Mouse (Mus musculus) heart, embryonic 16.5 days (tissue): ENCODE results near the gene Mars. TPM values are rescaled to one million over a fixed set of nuclear protein-coding genes. Genes with fewer than 3 reads are reported as not detected.

Experiments used
- ATAC-seq: fragments of 200-750 bp; cut with Nextera tagmentation; replicated peaks from 2 replicates; pipeline ENCODE4 v1.8.0; 2017; ENCODE audit warnings: moderate number of reproducible peaks; ENCODE audit not compliant: insufficient read depth, low FRiP score; ENCODE audit errors: extremely low read depth
- H3K27ac ChIP-seq: fragments of 300-500 bp; sonication (generic); 2 replicates; pipeline ENCODE4 v1.5.1; 2014; ENCODE audit warnings: mild to moderate bottlenecking, low read length, control low read depth, moderate library complexity
- H3K27me3 ChIP-seq: fragments of 300-500 bp; sonication (generic); 2 replicates; pipeline ENCODE4 v1.6.1; 2014; ENCODE audit warnings: low read length, mixed read lengths; ENCODE audit not compliant: control insufficient read depth, insufficient read depth
- H3K36me3 ChIP-seq: fragments of 300-500 bp; sonication (generic); 2 replicates; pipeline ENCODE4 v1.6.1; 2014; ENCODE audit not compliant: control insufficient read depth, insufficient read depth
- H3K4me1 ChIP-seq: fragments of 300-500 bp; sonication (generic); 2 replicates; pipeline ENCODE4 v1.6.1; 2014; ENCODE audit warnings: low read length, mixed read lengths; ENCODE audit not compliant: control insufficient read depth, insufficient read depth
- H3K4me2 ChIP-seq: fragments of 300-500 bp; sonication (generic); 2 replicates; pipeline ENCODE4 v1.6.1; 2014; ENCODE audit warnings: low read depth, mild to moderate bottlenecking, control low read depth, low read length
- H3K4me3 ChIP-seq: fragments of 300-500 bp; sonication (generic); 2 replicates; pipeline ENCODE4 v1.5.1; 2014; ENCODE audit warnings: mild to moderate bottlenecking, control low read depth, low read length
- H3K9ac ChIP-seq: fragments of 300-500 bp; sonication (generic); 2 replicates; pipeline ENCODE4 v1.6.1; 2014; ENCODE audit warnings: low read length, control low read depth
- H3K9me3 ChIP-seq: fragments of 300-500 bp; sonication (generic); replicated peaks from 2 replicates; pipeline ENCODE4 v1.6.1; 2016; ENCODE audit warnings: low read length; ENCODE audit not compliant: control insufficient read depth
- WGBS: fragments of 180-500 bp; shearing (Covaris S2); extraction: QIAGEN DNeasy Blood & Tissue Kit; methylation state at CpG from one replicate; pipeline ENCODE4 v1.1.7; 2014; 5-methylcytosine and 5-hydroxymethylcytosine counted together
- polyA plus RNA-seq: library from polyadenylated mRNA; unstranded; fragments of >200 nt; fragmentation: Nextera tagmentation; extraction: Ambion mirVana; gene quantifications from 2 replicates; pipeline ENCODE4 v1.2.1, GENCODE M21; 2015

Gene Mars
- polyA plus RNA-seq, 1 experiment from 2014 or later, result 81.2 TPM

DNA sequence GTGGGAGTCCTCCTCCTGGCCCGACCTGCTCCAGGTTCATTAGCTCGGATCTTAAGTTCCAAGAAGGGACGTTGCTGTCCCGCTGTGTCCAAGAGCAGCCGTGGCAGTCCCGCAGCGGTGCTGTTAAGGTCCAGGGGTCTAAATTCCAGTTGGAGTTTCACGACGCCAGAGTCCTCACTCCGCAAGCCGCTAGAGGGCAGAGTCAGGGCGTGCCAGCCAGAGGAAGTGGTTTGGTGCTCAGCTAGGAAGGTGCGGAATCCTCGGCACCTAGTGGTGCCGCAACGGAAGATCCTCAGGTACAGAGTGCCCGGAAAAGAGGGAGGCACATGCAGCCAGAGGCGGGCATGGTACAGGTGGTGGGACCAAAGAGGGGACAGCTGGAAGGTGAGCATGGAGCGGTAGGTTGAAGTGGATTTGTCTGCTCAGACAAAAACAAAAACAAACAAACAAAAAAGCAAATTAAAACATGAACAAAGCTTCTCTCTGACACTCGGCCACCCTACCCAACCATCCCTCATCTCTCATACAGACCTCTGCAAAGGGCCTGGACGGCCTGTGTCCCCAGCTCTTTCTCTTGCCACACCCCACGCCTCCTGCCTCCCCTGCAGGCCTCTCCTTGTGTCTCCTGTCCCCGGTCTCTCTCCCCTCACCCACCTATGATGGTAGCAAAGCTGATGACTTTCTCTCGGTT is 39.2 kb upstream of the Mars start:
- 12% methylated on average over 24 of the region's 24 CpGs for WGBS
- no peaks in the 10 kb centered on the region for H3K9me3 ChIP-seq
- peak overlapping the region; percentile 67 for H3K9ac ChIP-seq
- no peaks in the 10 kb centered on the region for H3K36me3 ChIP-seq
- H3K4me1 ChIP-seq, result no peaks in the 10 kb centered on the region
- ATAC-seq, result peak; percentile 69
- H3K27ac ChIP-seq, result no peak overlapping the region
- H3K27me3 ChIP-seq, result 0 out of 2 replicates have a peak, but pooled peaks cover 5% of the 10 kb centered on the region
- H3K4me2 ChIP-seq, result peak overlapping the region; percentile 67
- H3K4me3 ChIP-seq, result peak overlapping the region; percentile 38

DNA sequence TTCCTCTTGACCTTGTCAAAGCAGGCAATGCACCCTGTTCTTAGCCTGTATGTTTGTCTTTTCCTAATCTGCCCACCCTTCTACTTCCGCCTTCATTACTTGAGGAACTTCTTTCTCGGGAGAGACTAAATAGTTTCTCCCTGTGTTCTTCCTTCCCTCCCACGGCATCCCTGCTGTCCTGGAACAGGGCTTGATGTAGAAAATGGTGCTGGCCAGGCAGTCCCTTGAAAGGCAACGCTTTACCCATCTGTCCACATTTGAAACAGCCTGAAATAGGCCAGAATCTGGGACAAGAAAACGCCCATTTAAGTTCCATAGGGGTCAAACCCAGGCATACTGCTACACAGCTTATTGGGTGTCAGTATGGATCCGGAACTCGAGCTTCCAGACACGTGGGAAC is 38.2 kb upstream of the Mars start:
- H3K36me3 ChIP-seq, result no peaks in the 10 kb centered on the region
- H3K9me3 ChIP-seq, result no peaks in the 10 kb centered on the region
- no peak overlapping the region for H3K4me3 ChIP-seq
- H3K27me3 ChIP-seq, result 0 out of 2 replicates have a peak, but pooled peaks cover 5% of the 10 kb centered on the region
- H3K4me1 ChIP-seq, result no peaks in the 10 kb centered on the region
- WGBS, result 63% methylated on average over 8 of the region's 8 CpGs
- no peak for ATAC-seq
- no peak overlapping the region for H3K9ac ChIP-seq
- H3K27ac ChIP-seq, result no peak overlapping the region
- H3K4me2 ChIP-seq, result no peak overlapping the region

DNA sequence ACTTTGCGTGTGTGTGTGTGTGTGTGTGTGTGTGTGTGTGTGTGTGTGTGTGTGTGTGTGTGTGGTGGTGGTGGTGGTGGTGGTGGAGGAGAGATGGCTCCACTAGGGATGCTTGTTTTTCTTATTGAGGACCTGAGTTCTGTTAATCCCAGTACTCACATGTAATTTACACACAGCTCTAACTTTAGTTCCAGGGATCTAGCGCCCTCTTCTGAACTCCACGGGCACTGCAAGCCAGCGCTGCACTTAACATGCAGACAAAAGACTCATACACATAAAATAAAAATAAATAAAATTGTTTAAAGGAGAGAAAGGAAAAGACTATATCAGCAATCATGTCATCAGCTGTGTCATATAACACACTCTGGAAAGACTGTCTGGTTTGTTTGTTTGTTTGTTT is 37.4 kb upstream of the Mars start:
- Histone ChIP-seq H3K27ac (no peak overlapping the region), H3K4me2 (no peak overlapping the region), H3K9ac (no peak overlapping the region), H3K36me3 (no peaks in the 10 kb centered on the region), H3K4me1 (no peaks in the 10 kb centered on the region), H3K4me3 (no peak overlapping the region), H3K27me3 (0 out of 2 replicates have a peak, but pooled peaks cover 5% of the 10 kb centered on the region), H3K9me3 (no peaks in the 10 kb centered on the region)
- whole genome bisulfite sequencing, result 60% methylated on average over 4 of the region's 4 CpGs
- ATAC-seq, result no peak

DNA sequence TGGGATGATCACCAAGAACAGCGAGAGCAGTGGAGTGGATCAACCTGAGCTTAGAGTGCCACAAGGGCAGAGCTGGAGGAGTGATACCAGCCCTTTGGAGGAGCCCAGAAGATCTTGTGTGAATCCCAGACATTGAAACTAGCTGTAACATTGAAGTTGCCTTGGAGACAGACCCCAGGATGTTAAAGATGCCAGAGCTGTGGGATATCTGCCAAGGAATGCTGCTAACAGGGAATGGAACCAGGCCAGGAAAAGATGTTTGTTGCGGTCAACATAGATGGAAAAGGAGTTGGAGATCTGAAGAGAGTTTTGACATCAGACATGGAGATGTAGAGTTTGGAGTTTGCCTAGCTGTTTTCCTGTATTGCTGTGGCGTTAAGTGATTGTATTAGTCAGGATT is 34.6 kb upstream of the Mars start:
- ATAC-seq, result no peak
- Histone ChIP-seq H3K36me3 (no peaks in the 10 kb centered on the region), H3K27me3 (peaks cover 5% of the 10 kb centered on the region), H3K4me1 (peaks cover 10% of the 10 kb centered on the region), H3K9ac (no peak overlapping the region), H3K4me2 (no peak overlapping the region), H3K9me3 (no peaks in the 10 kb centered on the region), H3K27ac (no peak overlapping the region), H3K4me3 (no peak overlapping the region)
- 71% methylated on average over 3 of the region's 3 CpGs for WGBS

DNA sequence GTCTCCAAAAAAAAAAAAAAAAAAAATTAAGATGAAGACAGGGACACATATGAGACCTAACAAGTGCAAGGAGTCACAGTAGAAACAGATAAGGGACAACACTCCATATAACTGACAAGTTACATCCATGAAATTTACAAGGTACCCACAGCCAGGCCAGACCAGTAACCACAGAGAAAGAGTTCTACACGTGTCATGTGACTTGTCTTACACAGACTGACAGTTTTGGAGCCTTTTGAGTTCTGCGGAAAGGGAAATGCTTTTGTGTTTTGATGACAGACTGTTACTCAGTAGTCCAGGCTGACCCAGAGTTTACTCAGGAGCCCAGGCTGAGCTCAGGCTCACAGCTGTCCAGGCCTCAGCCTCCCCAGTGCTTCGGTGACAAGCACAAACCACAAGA is 31.4 kb upstream of the Mars start:
- H3K4me3 ChIP-seq, result no peak overlapping the region
- peaks cover 26% of the 10 kb centered on the region for H3K4me1 ChIP-seq
- no peak overlapping the region for H3K9ac ChIP-seq
- no peaks in the 10 kb centered on the region for H3K36me3 ChIP-seq
- no peak overlapping the region for H3K27ac ChIP-seq
- WGBS, result 64% methylated on average over 3 of the region's 3 CpGs
- peaks cover 16% of the 10 kb centered on the region for H3K27me3 ChIP-seq
- H3K9me3 ChIP-seq, result no peaks in the 10 kb centered on the region
- no peak for ATAC-seq
- H3K4me2 ChIP-seq, result no peak overlapping the region

DNA sequence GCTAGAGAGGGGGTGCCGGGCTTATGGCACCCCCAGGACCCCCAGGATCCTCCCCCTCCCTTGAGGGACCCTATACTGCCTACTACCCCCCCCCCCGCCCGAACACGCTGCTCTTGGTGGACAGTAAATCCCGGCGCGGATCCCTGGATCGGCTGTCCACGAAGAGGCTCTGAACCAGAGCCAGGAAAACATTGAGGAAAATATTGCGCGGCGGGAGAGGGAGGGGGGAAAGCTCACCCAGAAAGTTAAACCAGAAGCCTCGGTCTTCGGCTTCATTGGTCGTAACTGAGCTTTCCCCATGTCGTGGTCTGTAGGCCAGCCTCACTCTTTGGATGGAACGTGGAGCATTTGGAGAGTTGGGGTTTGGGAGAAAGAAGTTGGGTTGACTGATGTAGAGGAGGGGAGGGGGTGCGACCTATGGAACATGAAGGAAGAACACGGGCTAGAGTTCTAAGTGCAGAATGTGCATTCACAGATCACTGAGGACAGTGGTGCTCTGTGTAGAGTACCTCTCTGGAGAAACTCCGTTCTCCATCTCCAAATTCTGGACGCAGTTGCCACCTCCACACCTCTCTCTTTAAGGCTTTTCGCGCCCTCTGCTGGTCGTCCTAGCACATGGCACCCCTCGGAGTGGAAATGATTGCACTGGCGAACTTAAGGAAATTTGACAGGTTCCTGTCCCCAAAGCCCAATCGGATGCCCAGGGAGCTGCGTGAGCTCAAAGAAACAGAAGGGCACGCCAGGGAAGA is 30.5 kb upstream of the Mars start, which contains the start of gene Gli1:
Gene Gli1 (minus strand): TSS at position 84 of the 749 bp plus-strand sequence.
- no peak within 1 kb of the TSS for H3K27ac ChIP-seq
- ATAC-seq, result 0 out of 2 replicates have a peak, but pooled peaks have one; percentile 30
- 1% methylated on average over 29 of the region's 29 CpGs for WGBS

DNA sequence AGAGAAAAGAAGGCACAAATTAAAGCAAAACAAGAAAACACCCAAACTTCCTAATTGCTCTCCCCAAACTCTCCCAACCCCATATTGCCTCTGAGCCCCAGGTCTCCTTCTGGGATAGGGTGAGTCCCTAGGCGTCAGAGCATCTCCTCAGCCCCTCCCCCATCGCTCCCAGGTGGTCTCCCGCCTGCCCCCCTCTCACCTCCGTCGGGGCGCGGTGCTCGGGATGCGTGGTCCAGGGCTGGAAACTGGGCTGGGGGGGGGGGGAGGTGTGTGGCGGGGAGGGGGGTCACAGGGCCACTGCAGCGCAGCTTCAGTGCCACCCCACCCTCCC is 29.7 kb upstream of the Mars start:
- Histone ChIP-seq H3K27me3 (peaks cover 21% of the 10 kb centered on the region), H3K27ac (no peak overlapping the region), H3K4me3 (peak overlapping the region; percentile 59), H3K36me3 (no peaks in the 10 kb centered on the region), H3K9me3 (no peaks in the 10 kb centered on the region), H3K9ac (peak overlapping the region; percentile 31; the same call in 1 of the 2 replicates), H3K4me2 (peak overlapping the region; percentile 98), H3K4me1 (peaks cover 26% of the 10 kb centered on the region)
- WGBS, result 0% methylated on average over 10 of the region's 11 CpGs
- ATAC-seq, result no peak

More for the DNA sequence above, 30.5 kb upstream of the Mars start, which contains the start of gene Gli1:
- H3K27me3 ChIP-seq, result peaks cover 20% of the 10 kb centered on the region
- peak within 1 kb of the TSS; percentile 31; the same call in 1 of the 2 replicates for H3K9ac ChIP-seq
- no peaks in the 10 kb centered on the region for H3K9me3 ChIP-seq
- H3K4me2 ChIP-seq, result peak within 1 kb of the TSS; percentile 98
- H3K4me1 ChIP-seq, result peaks cover 26% of the 10 kb centered on the region
- peak within 1 kb of the TSS; percentile 59 for H3K4me3 ChIP-seq
- no peaks in the 10 kb centered on the region for H3K36me3 ChIP-seq

DNA sequence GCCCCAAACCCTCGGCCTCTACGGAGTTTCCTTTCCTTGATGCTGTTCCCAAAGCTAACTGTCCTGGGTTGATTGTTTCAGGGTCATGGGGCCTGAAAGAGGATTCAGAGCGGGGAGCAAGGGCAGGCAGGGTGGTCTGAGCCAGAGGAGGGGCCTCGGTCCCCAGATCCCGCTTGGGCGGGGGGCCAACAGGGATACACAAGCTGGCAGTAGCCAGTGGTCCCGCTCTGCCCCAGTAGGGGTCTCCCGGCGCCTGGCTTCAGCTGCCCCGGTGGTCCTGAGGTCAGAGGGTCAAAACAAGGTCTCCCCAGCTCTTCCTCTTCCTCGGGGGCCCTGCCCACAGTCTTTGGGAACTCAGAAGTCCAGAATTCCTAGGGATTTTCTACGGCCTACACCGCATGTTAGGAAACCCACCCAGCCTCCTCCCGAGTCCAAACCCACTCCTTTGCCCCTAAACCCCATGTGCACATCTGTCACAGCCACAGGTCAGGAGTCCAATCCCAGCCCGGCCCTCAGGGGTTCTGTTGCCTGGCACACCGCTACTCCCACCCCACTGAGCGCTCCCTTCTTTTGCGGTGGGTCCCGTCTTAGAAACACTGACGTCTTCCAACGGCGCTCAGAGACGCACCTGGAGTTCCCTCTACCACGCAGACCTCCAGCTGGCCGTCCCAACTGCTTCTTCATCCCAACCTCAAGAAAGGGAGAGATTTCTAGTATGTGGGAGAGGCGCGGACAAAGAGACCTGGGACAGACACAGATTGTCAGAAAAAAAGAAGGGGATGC is 29.2 kb upstream of the Mars start:
- Histone ChIP-seq H3K27me3 (peaks cover 21% of the 10 kb centered on the region), H3K4me2 (peak overlapping the region; percentile 98), H3K9ac (0 out of 2 replicates have a peak overlapping the region, but pooled peaks have one; percentile 61), H3K4me1 (peaks cover 26% of the 10 kb centered on the region), H3K27ac (no peak overlapping the region), H3K36me3 (no peaks in the 10 kb centered on the region), H3K9me3 (no peaks in the 10 kb centered on the region), H3K4me3 (peak overlapping the region; percentile 59)
- ATAC-seq, result no peak
- 2% methylated on average over 27 of the region's 27 CpGs for WGBS
